Mouse (Mus musculus) kidney, adult 9 months (tissue): ENCODE measurements around the gene Olfr678.
A peak's percentile ranks its signal among the peaks of the same experiment; 100 is the strongest.
"Not testable (repeated sequence)": the region's sequence is repeated elsewhere in the genome, so short reads cannot be mapped to it uniquely, and the experiment has no call there.

Experiments used
- DNase-seq: peaks from one replicate; pipeline ENCODE4 v3.0.0; 2022

Gene Olfr678

GRCm38 (mm10) chr7:105064175-105064574 is at the start of gene Olfr678:
TSS of gene Olfr678 (plus strand) at chr7:105064475.
- no peak for DNase-seq

- peak; percentile 1 for DNase-seq
Measured at GRCm38 (mm10) chr7:105022530-105022929, 41.7 kb upstream of the Olfr678 start.

GRCm38 (mm10) chr7:105028360-105028759 is 35.9 kb upstream of the Olfr678 start, which contains the start of gene Olfr675:
TSS of gene Olfr675 (minus strand) at chr7:105028460.
- no peak for DNase-seq

GRCm38 (mm10) chr7:105032398-105032797 is 31.9 kb upstream of the Olfr678 start, which contains the start of gene Olfr676:
TSS of gene Olfr676 (plus strand) at chr7:105032698.
- no peak for DNase-seq

GRCm38 (mm10) chr7:105033836-105034235 is 30.4 kb upstream of the Olfr678 start:
- DNase-seq = not testable (repeated sequence)

- DNase-seq = no peak
Measured at GRCm38 (mm10) chr7:105058951-105059350, 5.3 kb upstream of the Olfr678 start.

- no peak for DNase-seq
Measured at GRCm38 (mm10) chr7:105080905-105081304, 16.6 kb downstream of the Olfr678 start, which contains the start of gene Olfr679. TSS of gene Olfr679 (plus strand) at chr7:105081205.

- not testable (repeated sequence) for DNase-seq
Measured at GRCm38 (mm10) chr7:105092717-105093116, 28.4 kb downstream of the Olfr678 start, which contains the start of gene Olfr680-ps1. TSS of gene Olfr680-ps1 (minus strand) at chr7:105092817.

- no peak for DNase-seq
Measured at GRCm38 (mm10) chr7:105116536-105116935, 52.3 kb downstream of the Olfr678 start, which contains the start of gene Olfr681. TSS of gene Olfr681 (plus strand) at chr7:105116836.
